Mouse (Mus musculus) midbrain, embryonic 11.5 days (tissue): ENCODE measurements around the gene Gm9945. TPM values are rescaled to one million over a fixed set of nuclear protein-coding genes. Genes with fewer than 3 reads are reported as not detected.

ENCODE experiments used
- ATAC-seq: fragments of 200-750 bp; cut with Nextera tagmentation; 2 replicates; pipeline ENCODE4 v1.8.0; 2017; ENCODE audit warnings: moderate TSS enrichment, moderate library complexity; ENCODE audit not compliant: low FRiP score
- DNase-seq: peaks from one replicate; pipeline ENCODE4 v3.0.0; 2015; ENCODE audit warnings: low spot score; ENCODE audit errors: missing footprints
- H3K27ac ChIP-seq: fragments of 300-500 bp; sonication (generic); 2 replicates; pipeline ENCODE4 v1.5.1; 2014; ENCODE audit warnings: low read depth, low read length
- H3K27me3 ChIP-seq: fragments of 300-500 bp; sonication (generic); 2 replicates; pipeline ENCODE4 v1.6.1; 2014; ENCODE audit warnings: mild to moderate bottlenecking, low read length, moderate library complexity, mixed read lengths; ENCODE audit not compliant: control insufficient read depth, insufficient read depth
- H3K36me3 ChIP-seq: fragments of 300-500 bp; sonication (generic); 2 replicates; pipeline ENCODE4 v1.6.1; 2014; ENCODE audit warnings: mild to moderate bottlenecking, low read length, moderate library complexity, mixed read lengths; ENCODE audit not compliant: control insufficient read depth, insufficient read depth
- H3K4me1 ChIP-seq: fragments of 300-500 bp; sonication (generic); 2 replicates; pipeline ENCODE4 v1.6.1; 2014; ENCODE audit warnings: low read length; ENCODE audit not compliant: control insufficient read depth, insufficient read depth
- H3K4me2 ChIP-seq: fragments of 300-500 bp; sonication (generic); 2 replicates; pipeline ENCODE4 v1.6.1; 2014; ENCODE audit warnings: mild to moderate bottlenecking, moderate library complexity
- H3K4me3 ChIP-seq: fragments of 300-500 bp; sonication (generic); 2 replicates; pipeline ENCODE4 v1.5.1; 2014; ENCODE audit warnings: low read depth, low read length
- H3K9ac ChIP-seq: fragments of 300-500 bp; sonication (generic); 2 replicates; pipeline ENCODE4 v1.6.1; 2014; ENCODE audit warnings: low read length
- H3K9me3 ChIP-seq: fragments of 300-500 bp; sonication (generic); 2 replicates; pipeline ENCODE4 v1.6.1; 2016; ENCODE audit warnings: low read length; ENCODE audit not compliant: control insufficient read depth
- WGBS: fragments of 180-500 bp; shearing (Covaris S2); extraction: QIAGEN DNeasy Blood & Tissue Kit; methylation state at CpG from one replicate; pipeline ENCODE4 v1.1.7; 2014; 5-methylcytosine and 5-hydroxymethylcytosine counted together
- polyA plus RNA-seq: library from polyadenylated mRNA; unstranded; fragments of >200 nt; fragmentation: Nextera tagmentation; extraction: Ambion mirVana; gene quantifications from 2 replicates; pipeline ENCODE4 v1.2.1, GENCODE M21; 2014

Gene Gm9945
- polyA plus RNA-seq, 1 experiment from 2014 or later: 0.15 TPM

GRCm38 (mm10) chr11:53486351-53486750 lies 6.4 kb downstream of the Gm9945 start:
- Histone ChIP-seq H3K4me1 (peaks cover 6% of the 10 kb centered on the region), H3K4me3 (no peak overlapping the region), H3K36me3 (no peaks in the 10 kb centered on the region), H3K27ac (no peak overlapping the region), H3K9me3 (no peaks in the 10 kb centered on the region), H3K9ac (no peak overlapping the region), H3K4me2 (no peak overlapping the region), H3K27me3 (peaks cover 35% of the 10 kb centered on the region)
- 59% methylated on average over 3 of the region's 3 CpGs for WGBS
- ATAC-seq (no peak), DNase-seq (no peak)

- DNase-seq: no peak
- no peaks in the 10 kb centered on the region for H3K9me3 ChIP-seq
- 17% methylated on average over 27 of the region's 27 CpGs for WGBS
- H3K4me3 ChIP-seq: peak overlapping the region; percentile 5; the same call in 1 of the 2 replicates
- no peak overlapping the region for H3K9ac ChIP-seq
- H3K27me3 ChIP-seq: peaks cover 32% of the 10 kb centered on the region
- ATAC-seq: peak; percentile 49
- no peaks in the 10 kb centered on the region for H3K36me3 ChIP-seq
- no peak overlapping the region for H3K27ac ChIP-seq
- H3K4me2 ChIP-seq: peak overlapping the region; percentile 17
- peaks cover 13% of the 10 kb centered on the region for H3K4me1 ChIP-seq
These were observed 7.0 kb downstream of the Gm9945 start for GRCm38 (mm10) chr11:53486822-53487594.

GRCm38 (mm10) chr11:53489007-53489406 lies 9.0 kb downstream of the Gm9945 start:
- no peaks in the 10 kb centered on the region for H3K9me3 ChIP-seq
- no peak for ATAC-seq
- peaks cover 32% of the 10 kb centered on the region for H3K27me3 ChIP-seq
- H3K4me1 ChIP-seq: peaks cover 21% of the 10 kb centered on the region
- H3K4me3 ChIP-seq: no peak overlapping the region
- peak; percentile 83 for DNase-seq
- no peak overlapping the region for H3K27ac ChIP-seq
- 94% methylated on average over 5 of the region's 5 CpGs for WGBS
- H3K4me2 ChIP-seq: no peak overlapping the region
- H3K36me3 ChIP-seq: no peaks in the 10 kb centered on the region
- H3K9ac ChIP-seq: no peak overlapping the region

- Histone ChIP-seq H3K27ac (no peak overlapping the region), H3K4me1 (peaks cover 21% of the 10 kb centered on the region), H3K4me3 (no peak overlapping the region), H3K9ac (no peak overlapping the region), H3K9me3 (no peaks in the 10 kb centered on the region), H3K36me3 (no peaks in the 10 kb centered on the region), H3K4me2 (no peak overlapping the region), H3K27me3 (peaks cover 32% of the 10 kb centered on the region)
- DNase-seq: peak; percentile 88
- 48% methylated on average over 9 of the region's 9 CpGs for WGBS
- no peak for ATAC-seq
These were observed 9.5 kb downstream of the Gm9945 start for GRCm38 (mm10) chr11:53489421-53489820.

- Histone ChIP-seq H3K4me2 (no peak overlapping the region), H3K27ac (no peak overlapping the region; the same call in 1 of the 2 replicates), H3K9ac (no peak overlapping the region), H3K4me1 (peaks cover 27% of the 10 kb centered on the region), H3K9me3 (no peaks in the 10 kb centered on the region), H3K4me3 (no peak overlapping the region), H3K27me3 (peaks cover 24% of the 10 kb centered on the region), H3K36me3 (no peaks in the 10 kb centered on the region)
- ATAC-seq (peak; percentile 76), DNase-seq (peak; percentile 94)
- WGBS: 4% methylated on average over 8 of the region's 8 CpGs
These were observed 12.0 kb downstream of the Gm9945 start for GRCm38 (mm10) chr11:53491954-53492401.

- no peaks in the 10 kb centered on the region for H3K9me3 ChIP-seq
- ATAC-seq: no peak
- H3K27ac ChIP-seq: no peak overlapping the region
- H3K4me3 ChIP-seq: no peak overlapping the region
- WGBS: 18% methylated on average over 3 of the region's 3 CpGs
- H3K36me3 ChIP-seq: no peaks in the 10 kb centered on the region
- no peak overlapping the region for H3K4me2 ChIP-seq
- peaks cover 22% of the 10 kb centered on the region for H3K4me1 ChIP-seq
- H3K9ac ChIP-seq: no peak overlapping the region
- peak; percentile 84 for DNase-seq
- peaks cover 18% of the 10 kb centered on the region for H3K27me3 ChIP-seq
These were observed 13.4 kb downstream of the Gm9945 start for GRCm38 (mm10) chr11:53493243-53493955.

GRCm38 (mm10) chr11:53495417-53495816 lies 15.5 kb downstream of the Gm9945 start:
- Histone ChIP-seq H3K9ac (no peak overlapping the region), H3K4me1 (peaks cover 22% of the 10 kb centered on the region), H3K4me3 (no peak overlapping the region), H3K36me3 (no peaks in the 10 kb centered on the region), H3K27me3 (peaks cover 23% of the 10 kb centered on the region), H3K4me2 (no peak overlapping the region), H3K9me3 (no peaks in the 10 kb centered on the region), H3K27ac (peak overlapping the region; percentile 35; the same call in 1 of the 2 replicates)
- DNase-seq (no peak), ATAC-seq (no peak)
- WGBS: 20% methylated on average over 6 of the region's 6 CpGs

GRCm38 (mm10) chr11:53496946-53497345 lies 17.0 kb downstream of the Gm9945 start:
- no peak for ATAC-seq
- no peak for DNase-seq
- peaks cover 18% of the 10 kb centered on the region for H3K4me1 ChIP-seq
- H3K27ac ChIP-seq: no peak overlapping the region
- WGBS: 80% methylated on average over 6 of the region's 6 CpGs
- H3K4me2 ChIP-seq: no peak overlapping the region
- peaks cover 28% of the 10 kb centered on the region for H3K27me3 ChIP-seq
- H3K4me3 ChIP-seq: no peak overlapping the region
- no peaks in the 10 kb centered on the region for H3K36me3 ChIP-seq
- H3K9ac ChIP-seq: no peak overlapping the region
- no peaks in the 10 kb centered on the region for H3K9me3 ChIP-seq

GRCm38 (mm10) chr11:53500569-53500968 lies 20.6 kb downstream of the Gm9945 start:
- ATAC-seq (no peak), DNase-seq (peak; percentile 86)
- Histone ChIP-seq H3K27ac (no peak overlapping the region), H3K36me3 (no peaks in the 10 kb centered on the region), H3K4me3 (no peak overlapping the region), H3K4me2 (no peak overlapping the region), H3K9me3 (no peaks in the 10 kb centered on the region), H3K4me1 (peaks cover 4% of the 10 kb centered on the region; the same call in 1 of the 2 replicates), H3K27me3 (peaks cover 28% of the 10 kb centered on the region), H3K9ac (no peak overlapping the region)
- WGBS: 9% methylated on average over 11 of the region's 11 CpGs
